Mouse (Mus musculus): ENCODE measurements around the gene Btg4.

The Btg4 gene

GRCm38 (mm10) chr9:51165312-51166180 lies 104.8 kb downstream of the Btg4 start, which contains the start of gene Gm32742:
Gm32742 (minus strand) TSS chr9:51165517.
- no peak for DNase-seq (ENCODE audit: low read depth, low spot score)

GRCm38 (mm10) chr9:51167954-51168353 lies 107.3 kb downstream of the Btg4 start:
- DNase-seq (ENCODE audit: low read depth, low spot score): no peak

- no peak for DNase-seq (ENCODE audit: low read depth, low spot score)
Observed at GRCm38 (mm10) chr9:51168698-51169097, 108.0 kb downstream of the Btg4 start.

- DNase-seq (ENCODE audit: low read depth, low spot score): no peak
Observed at GRCm38 (mm10) chr9:51169133-51169532, 108.4 kb downstream of the Btg4 start.

Data from ES-CJ7 (cell line).